ENCODE assay signal across 13 mouse cellular contexts in genomic region chr16:8761005-8761404, GRCm38 (mm10).
"Had no signal": no experiment of that assay in that cellular context is flagged by ENCODE, and none has a peak within 500 bp of the region (broad histone marks: within the 10 kb centered on the region; RNA-seq: fewer than 3 reads in every experiment).

No protein-coding gene starts in this region.

- H3K4me3 ChIP-seq: layer of hippocampus, adult 2 months; limb, embryonic 12.5 days; midbrain, embryonic 13.5 days; myocyte had no signal

- H3K9ac ChIP-seq: limb, embryonic 12.5 days; midbrain, embryonic 13.5 days had no signal

- H3K27ac ChIP-seq: layer of hippocampus, adult 2 months; limb, embryonic 12.5 days; midbrain, embryonic 13.5 days had no signal

- DNase-seq: kidney, adult 11 months; kidney, adult 9 months; kidney, postnatal 10 days; kidney, postnatal 4 days; right cerebral cortex, postnatal 4 days; spleen, adult 18-20 months; thymus, adult 18-20 months; thymus, postnatal 14 days had no signal

- H3K36me3 ChIP-seq: limb, embryonic 12.5 days; midbrain, embryonic 13.5 days had no signal

- H3K9me3 ChIP-seq: limb, embryonic 12.5 days; midbrain, embryonic 13.5 days had no signal

- H3K27me3 ChIP-seq: limb, embryonic 12.5 days; midbrain, embryonic 13.5 days had no signal

- ATAC-seq: inflammation-experienced regulatory T-cells, adult 6 months; midbrain, embryonic 13.5 days had no signal

- H3K4me2 ChIP-seq: limb, embryonic 12.5 days; midbrain, embryonic 13.5 days had no signal

- H3K4me1 ChIP-seq: limb, embryonic 12.5 days had no signal
